Mouse (Mus musculus) T-helper 2 cell (primary cell): ENCODE measurements around the gene Gpn2.

Experiments
- in situ Hi-C: fragments of 300-600 bp; cut with MboI, MseI; formaldehyde crosslinking; loops from one replicate; pipeline ENCODE4 v1.15.1; 2025; ENCODE audit warnings: high pct_unique_total_duplicates

Gpn2 gene

DNA sequence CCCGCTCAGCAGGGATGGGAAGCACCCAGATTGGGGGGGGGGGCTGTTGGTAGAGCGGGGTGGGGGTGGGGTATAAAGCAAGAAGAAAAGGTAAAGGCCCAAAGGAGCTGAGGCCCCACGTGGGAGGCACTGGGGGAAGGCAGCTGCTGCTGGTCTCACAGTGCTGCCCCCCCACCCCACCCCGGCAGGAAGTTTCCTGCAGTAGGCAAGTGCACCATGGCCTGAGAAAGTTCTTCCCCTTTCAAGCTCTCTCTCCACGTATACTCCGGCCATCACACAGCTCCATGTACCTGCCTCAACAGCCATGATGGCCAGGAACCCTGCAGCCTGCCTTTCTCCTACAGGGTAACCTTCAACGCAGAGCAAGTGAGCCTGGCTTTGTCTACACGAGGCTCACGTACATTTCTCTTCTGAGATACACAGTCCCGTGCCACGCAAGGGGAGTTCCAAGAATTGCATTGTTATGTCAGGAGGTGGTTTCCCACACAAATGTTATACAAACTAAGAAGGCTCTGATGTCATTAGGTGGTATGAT is 38.1 kb downstream of the Gpn2 start:
- in situ Hi-C loops, result no loop called here

GRCm38 (mm10) chr4:133624830-133625229 is 40.7 kb downstream of the Gpn2 start:
- in situ Hi-C loops, result no loop called here

DNA sequence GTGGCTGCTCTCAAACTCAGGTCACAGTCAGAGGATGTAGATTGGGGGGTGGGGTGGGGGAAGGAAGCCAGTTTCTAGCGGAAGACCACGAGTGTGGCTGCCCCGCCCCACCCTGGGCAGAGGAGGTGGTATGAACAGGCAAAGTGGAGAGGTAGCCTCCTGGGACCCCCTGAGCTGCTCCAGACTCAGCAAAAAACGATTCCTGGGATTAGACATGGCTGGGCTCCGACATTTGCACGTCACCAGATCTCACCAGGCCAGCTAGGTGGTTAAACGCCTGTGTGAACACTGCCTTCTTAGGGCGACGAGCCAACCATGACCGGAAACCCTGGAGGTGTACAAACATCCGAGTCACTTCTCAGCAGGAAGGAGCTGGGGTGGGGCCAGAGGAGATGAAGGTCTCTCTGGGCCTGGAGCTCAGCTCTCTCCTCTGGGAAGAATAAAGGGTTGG is 41.5 kb downstream of the Gpn2 start:
- in situ Hi-C loops, result no loop called here

- in situ Hi-C loops, result no loop called here
These were observed 42.1 kb downstream of the Gpn2 start for GRCm38 (mm10) chr4:133626221-133626620.

- in situ Hi-C loops, result no loop called here
These were observed 42.5 kb downstream of the Gpn2 start for GRCm38 (mm10) chr4:133626621-133627020.

GRCm38 (mm10) chr4:133627039-133627438 is 42.9 kb downstream of the Gpn2 start:
- in situ Hi-C loops, result no loop called here

DNA sequence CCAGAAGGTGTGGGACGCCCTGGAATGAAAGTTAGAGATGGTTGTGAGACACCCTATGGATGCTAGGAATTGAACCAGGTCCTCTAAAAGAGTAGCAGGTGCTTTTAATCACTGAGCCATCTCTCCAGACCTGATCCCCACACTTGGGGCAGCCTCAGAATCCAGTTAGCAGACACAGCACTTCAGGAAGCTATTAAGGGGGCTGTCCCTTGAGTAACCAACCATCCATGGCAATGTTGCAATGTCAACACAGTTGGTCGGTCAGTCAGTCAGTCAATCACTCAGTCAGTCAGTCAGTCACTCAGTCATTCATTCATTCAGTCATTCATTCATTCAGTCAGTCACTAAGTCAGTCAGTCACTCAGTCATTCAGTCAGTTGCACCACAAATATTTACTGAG is 44.4 kb downstream of the Gpn2 start:
- in situ Hi-C loops, result no loop called here

- in situ Hi-C loops, result no loop called here
These were observed 45.0 kb downstream of the Gpn2 start for GRCm38 (mm10) chr4:133629191-133629590.

- in situ Hi-C loops, result no loop called here
These were observed 46.3 kb downstream of the Gpn2 start for GRCm38 (mm10) chr4:133630326-133630920.

GRCm38 (mm10) chr4:133631071-133631768 is 47.1 kb downstream of the Gpn2 start:
- in situ Hi-C loops, result no loop called here

GRCm38 (mm10) chr4:133631769-133632411 is 47.7 kb downstream of the Gpn2 start:
- in situ Hi-C loops, result no loop called here

- in situ Hi-C loops, result no loop called here
These were observed 48.5 kb downstream of the Gpn2 start for GRCm38 (mm10) chr4:133632483-133633327.

DNA sequence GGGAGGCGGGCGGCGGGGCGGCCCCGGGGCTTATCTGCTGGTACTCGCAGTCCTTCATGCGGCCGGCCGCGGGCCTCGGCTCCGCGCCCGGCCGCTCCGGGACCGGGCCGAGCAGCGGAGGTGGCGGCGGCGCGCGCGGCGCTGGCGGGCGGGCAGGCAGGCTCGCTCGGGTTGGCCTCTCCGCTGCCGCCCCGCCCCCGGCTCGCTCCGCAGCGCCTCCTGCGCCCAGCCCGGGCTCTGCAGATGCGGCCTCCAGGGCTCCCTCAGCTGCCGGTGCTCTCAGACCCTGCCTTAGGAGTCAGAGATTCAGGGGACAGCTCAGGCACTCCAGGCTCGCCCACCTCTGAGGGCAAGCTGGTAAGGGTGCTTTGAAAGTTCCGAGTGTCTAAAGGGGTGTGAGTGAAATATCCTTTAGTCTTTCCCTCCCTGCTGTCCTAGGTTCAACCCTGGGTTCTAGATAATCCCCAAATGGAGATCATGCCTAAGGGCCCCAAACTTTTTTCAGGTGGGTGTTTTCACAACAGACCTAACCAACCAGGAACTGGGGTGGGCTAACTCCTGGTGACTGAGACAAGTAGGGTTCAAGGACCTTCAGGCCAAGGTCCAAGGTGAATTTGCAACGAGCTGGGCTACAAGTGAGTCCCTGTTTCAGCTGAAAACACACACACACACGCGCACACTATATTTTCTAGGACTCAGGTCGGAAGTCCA is 49.3 kb downstream of the Gpn2 start:
- in situ Hi-C loops, result no loop called here

DNA sequence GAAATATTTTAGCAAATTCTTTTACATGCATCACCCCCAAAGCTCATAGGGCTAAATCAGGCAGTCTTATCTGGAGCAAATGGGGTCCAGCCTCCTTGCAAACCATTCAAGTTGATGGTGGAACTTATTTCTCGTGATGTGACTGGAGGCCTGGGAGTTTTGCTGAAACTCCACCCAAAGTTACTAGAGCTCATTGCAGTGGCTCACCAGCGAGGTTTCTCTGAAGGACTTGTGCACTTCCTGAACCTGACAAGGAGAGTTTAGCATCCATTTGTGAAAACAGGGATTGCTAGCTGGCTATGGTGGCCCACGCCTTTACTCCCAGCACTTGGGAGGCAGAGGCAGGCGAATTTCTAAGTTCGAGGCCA is 49.9 kb downstream of the Gpn2 start:
- in situ Hi-C loops, result no loop called here
